ENCODE assay signal across 14 mouse cellular contexts in the genomic region with DNA sequence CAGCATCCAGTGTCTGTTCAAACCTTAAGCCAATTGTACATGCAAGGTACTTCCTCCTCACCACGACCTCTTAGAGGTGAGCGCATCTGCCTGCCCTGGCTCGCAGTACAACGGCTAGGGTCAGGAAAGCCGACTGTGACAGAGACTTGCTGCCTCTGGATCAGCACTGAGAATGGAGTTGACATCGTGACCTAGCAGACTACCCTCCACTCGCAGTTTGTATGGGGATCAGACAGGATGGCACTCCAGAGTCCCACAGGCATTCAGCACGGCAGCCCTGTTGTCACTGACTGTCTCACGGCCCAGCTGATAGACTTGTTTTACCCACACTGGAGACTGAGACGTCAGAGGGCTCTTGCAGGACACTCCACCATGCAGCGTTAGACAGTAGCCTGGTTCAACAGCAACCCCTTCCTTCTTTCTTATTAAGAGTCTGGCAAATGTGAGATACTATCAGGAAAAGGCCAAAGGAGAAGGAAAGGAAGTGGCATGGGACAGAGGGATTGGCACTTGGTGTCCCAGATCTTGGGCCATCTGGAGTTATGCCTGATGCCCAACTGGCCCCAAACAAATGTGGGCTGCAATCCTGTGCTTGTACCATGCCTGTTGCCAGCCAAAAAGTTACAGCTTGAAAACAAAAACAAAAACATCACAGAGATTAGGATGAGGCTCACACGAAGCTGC. TPM values are rescaled to one million over a fixed set of nuclear protein-coding genes. Genes with fewer than 3 reads are reported as not detected.
DNase-seq lines count a peak whose midpoint lies in the region; ATAC-seq and TF ChIP-seq lines count a peak whose summit lies in the region.
"Had no signal": no experiment of that assay in that cellular context is flagged by ENCODE, and none has a peak within 500 bp of the region (broad histone marks: within the 10 kb centered on the region; RNA-seq: fewer than 3 reads in every experiment).

No protein-coding gene starts in this region.

- no peaks in the 10 kb centered on the region for H3K9me3 ChIP-seq in heart, postnatal 0 days (replicated peaks; ENCODE audit: control insufficient read depth, low read length)
- no peaks in the 10 kb centered on the region for H3K9me3 ChIP-seq in neural tube, embryonic 15.5 days (replicated peaks)
- no peaks in the 10 kb centered on the region for H3K9me3 ChIP-seq in stomach, postnatal 0 days (ENCODE audit: control insufficient read depth, low read length)
- no peaks in the 10 kb centered on the region for H3K9me3 ChIP-seq in intestine, embryonic 15.5 days

- TF ChIP-seq EP300 in heart, postnatal 0 days (IDR thresholded peaks at IDR 0.05; ENCODE audit: low read depth): no peak
- TF ChIP-seq EP300 in stomach, postnatal 0 days (optimal IDR thresholded peaks at IDR 0.05): no peak

- intact Hi-C loops in heart, postnatal 36 days (cut with DNase I): loop anchor here (5.0 kb wide), 1 partner anchor 322 kb away; the partner anchor contains the start of gene Ninj1

- H3K9ac ChIP-seq in heart, postnatal 0 days (replicated peaks; ENCODE audit: low read depth, low read length): no peak overlapping the region
- no peak overlapping the region for H3K9ac ChIP-seq in neural tube, embryonic 15.5 days (replicated peaks)
- H3K9ac ChIP-seq in stomach, postnatal 0 days (ENCODE audit: low read length): peak overlapping the region; percentile 38
- no peak overlapping the region for H3K9ac ChIP-seq in intestine, embryonic 15.5 days
- H3K9ac ChIP-seq: forebrain, embryonic 13.5 days; lung, embryonic 14.5 days had no signal

- no peaks in the 10 kb centered on the region for H3K27me3 ChIP-seq in heart, postnatal 0 days (ENCODE audit: control insufficient read depth, insufficient read depth, low read length)
- no peaks in the 10 kb centered on the region for H3K27me3 ChIP-seq in neural tube, embryonic 15.5 days (replicated peaks)
- no peaks in the 10 kb centered on the region for H3K27me3 ChIP-seq in stomach, postnatal 0 days (ENCODE audit: control insufficient read depth, insufficient read depth, low read length)
- no peaks in the 10 kb centered on the region for H3K27me3 ChIP-seq in intestine, embryonic 15.5 days (replicated peaks)
- H3K27me3 ChIP-seq: forebrain, embryonic 13.5 days had no signal

- DNase-seq in heart, postnatal 0 days (ENCODE audit: low spot score): no peak
- no peak for DNase-seq in heart, postnatal 36 days
- DNase-seq in neural tube, embryonic 10.5 days (ENCODE audit: extremely low spot score, low spot score): no peak
- DNase-seq in stomach, postnatal 0 days (ENCODE audit: low spot score): no peak
- DNase-seq in left cerebral cortex, adult 9 months (ENCODE audit: low spot score in 2 of 2): no peak
- DNase-seq: heart, adult 2 months; heart, postnatal 4 days; left cerebral cortex, postnatal 4 days; lung, embryonic 14.5 days; right cerebral cortex, postnatal 4 days had no signal

- no peaks in the 10 kb centered on the region for H3K36me3 ChIP-seq in heart, postnatal 0 days (replicated peaks; ENCODE audit: control insufficient read depth, insufficient read depth, low read length)
- H3K36me3 ChIP-seq in neural tube, embryonic 15.5 days: no peaks in the 10 kb centered on the region
- no peaks in the 10 kb centered on the region for H3K36me3 ChIP-seq in stomach, postnatal 0 days (ENCODE audit: control insufficient read depth, insufficient read depth, low read length)
- H3K36me3 ChIP-seq in intestine, embryonic 15.5 days: no peaks in the 10 kb centered on the region

- TF ChIP-seq CTCF in heart, postnatal 0 days (IDR thresholded peaks at IDR 0.05; ENCODE audit: low read depth): no peak
- no peak for TF ChIP-seq CTCF in stomach, postnatal 0 days (IDR thresholded peaks at IDR 0.05; ENCODE audit: low read depth)

- H3K27ac ChIP-seq in heart, postnatal 0 days (ENCODE audit: low read depth): peak overlapping the region; percentile 31; the same call in 1 of the 2 replicates
- H3K27ac ChIP-seq in neural tube, embryonic 15.5 days (replicated peaks): 0 out of 2 replicates have a peak overlapping the region, but pooled peaks have one; percentile 13
- no peak overlapping the region for H3K27ac ChIP-seq in stomach, postnatal 0 days (replicated peaks)
- H3K27ac ChIP-seq in intestine, embryonic 15.5 days: no peak overlapping the region
- H3K27ac ChIP-seq: forebrain, embryonic 13.5 days; heart, adult 2 months; kidney, postnatal 0 days had no signal

- WGBS in heart, postnatal 0 days: 61% methylated on average over 12 of the region's 12 CpGs
- 82% methylated on average over 12 of the region's 12 CpGs for WGBS in neural tube, embryonic 15.5 days
- 72% methylated on average over 12 of the region's 12 CpGs for WGBS in stomach, postnatal 0 days
- WGBS in intestine, embryonic 15.5 days: 69% methylated on average over 12 of the region's 12 CpGs

- no peak for ATAC-seq in heart, postnatal 0 days (ENCODE audit: insufficient read depth, low read depth)
- no peak for ATAC-seq in neural tube, embryonic 15.5 days (ENCODE audit: low FRiP score)
- ATAC-seq in stomach, postnatal 0 days (ENCODE audit: low FRiP score, low TSS enrichment): no peak
- no peak for ATAC-seq in intestine, embryonic 15.5 days
- ATAC-seq: forebrain, embryonic 13.5 days had no signal

- H3K4me3 ChIP-seq in heart, postnatal 0 days (ENCODE audit: low read depth, low read length): no peak overlapping the region
- no peak overlapping the region for H3K4me3 ChIP-seq in neural tube, embryonic 15.5 days (replicated peaks)
- H3K4me3 ChIP-seq in stomach, postnatal 0 days (ENCODE audit: low read depth, low read length): no peak overlapping the region
- H3K4me3 ChIP-seq in intestine, embryonic 15.5 days (replicated peaks): no peak overlapping the region
- H3K4me3 ChIP-seq: forebrain, embryonic 13.5 days; heart, adult 2 months had no signal

- peaks cover 20% of the 10 kb centered on the region for H3K4me1 ChIP-seq in heart, postnatal 0 days (ENCODE audit: control insufficient read depth, insufficient read depth)
- H3K4me1 ChIP-seq in neural tube, embryonic 15.5 days: peaks cover 46% of the 10 kb centered on the region
- peaks cover 13% of the 10 kb centered on the region for H3K4me1 ChIP-seq in stomach, postnatal 0 days (replicated peaks; ENCODE audit: control insufficient read depth, insufficient read depth)
- H3K4me1 ChIP-seq in intestine, embryonic 15.5 days (replicated peaks): peaks cover 36% of the 10 kb centered on the region

- no peak overlapping the region for H3K4me2 ChIP-seq in heart, postnatal 0 days (ENCODE audit: low read depth, low read length)
- H3K4me2 ChIP-seq in neural tube, embryonic 15.5 days: no peak overlapping the region
- no peak overlapping the region for H3K4me2 ChIP-seq in stomach, postnatal 0 days (replicated peaks; ENCODE audit: low read depth)
- no peak overlapping the region for H3K4me2 ChIP-seq in intestine, embryonic 15.5 days (replicated peaks)
- H3K4me2 ChIP-seq: forebrain, embryonic 13.5 days; lung, embryonic 14.5 days had no signal

RNA-seq across cellular contexts. Expression of gene Phf2, which starts 6.1 kb away (rescaled TPM):
- total RNA-seq in heart, postnatal 0 days (2014; rRNA removed; ENCODE audit: low replicate concordance): 12.7 and 17.9 TPM in 2 replicates
- polyA plus RNA-seq in heart, postnatal 0 days (2015; fragmentation: Nextera tagmentation; extraction: Ambion mirVana): 2.3 and 2.6 TPM in 2 replicates
- 10 to 100 TPM; 27.5 to 28.8 TPM for total RNA-seq in heart, postnatal 36 days (2021)
- 6.3 and 6.6 TPM in 2 replicates for polyA plus RNA-seq in neural tube, embryonic 15.5 days (2015; fragmentation: Nextera tagmentation; extraction: Ambion mirVana)
- 2.7 and 2.9 TPM in 2 replicates for polyA plus RNA-seq in stomach, postnatal 0 days (2015; fragmentation: Nextera tagmentation; extraction: Ambion mirVana)
- 5.5 and 6.3 TPM in 2 replicates for polyA plus RNA-seq in intestine, embryonic 15.5 days (2015; fragmentation: Nextera tagmentation; extraction: Ambion mirVana)

Comparison
In these comparisons a context has a peak if more than half of its experiments do, and no peak if none do; other contexts are left out.
1. H3K27ac ChIP-seq: peak in heart, postnatal 0 days (single experiment) and neural tube, embryonic 15.5 days (single experiment); none in stomach, postnatal 0 days (single experiment) and intestine, embryonic 15.5 days (single experiment).